Mouse (Mus musculus): Measurements from ENCODE around the gene Cdkn2b.

DNA sequence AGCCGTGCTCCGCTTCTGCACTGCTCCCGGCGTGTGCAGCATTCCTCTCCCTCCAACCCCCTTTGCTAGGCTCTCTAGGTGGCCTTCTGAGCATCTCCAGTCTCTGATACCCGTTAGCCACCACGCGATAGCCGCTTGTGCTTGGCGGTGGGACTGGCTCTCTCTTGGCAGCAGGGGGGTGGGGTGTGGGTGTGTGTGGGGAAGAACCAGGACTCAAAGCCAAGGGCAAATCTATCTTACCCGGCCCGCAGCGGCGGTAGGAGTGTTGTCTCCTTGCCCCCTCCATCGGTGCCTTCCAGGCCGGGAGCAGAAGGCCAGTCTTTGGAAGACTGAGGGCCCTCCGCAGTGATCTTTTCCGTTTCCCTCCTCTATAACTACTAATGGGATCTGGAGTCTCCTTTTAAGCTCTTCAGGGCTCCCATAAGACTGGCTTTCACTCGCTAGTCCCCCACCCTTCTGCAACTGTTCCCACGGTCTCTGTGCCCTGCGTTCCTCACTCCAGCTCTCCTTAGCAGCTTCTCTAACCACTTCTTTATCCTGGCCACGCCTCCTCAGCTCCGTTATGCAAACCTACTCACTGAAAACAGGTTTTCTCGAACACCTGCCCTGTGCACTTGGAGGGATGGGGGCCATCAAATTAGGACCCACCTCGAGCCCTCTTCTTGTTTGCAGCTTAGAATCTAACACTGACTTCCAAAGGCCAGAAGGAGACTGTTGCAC, 35.9 kb downstream of the Cdkn2b start:
- TF ChIP-seq POLR2A (IDR thresholded peaks at IDR 0.05; ENCODE audit: control insufficient read depth, low read depth, low read length) = no peak
- TF ChIP-seq CTCF (IDR thresholded peaks at IDR 0.05; ENCODE audit: control insufficient read depth, insufficient read depth, insufficient replicate concordance, low read depth, low read length) = no peak
